Mouse (Mus musculus) granulocyte monocyte progenitor cell, adult 5-6 weeks (primary cell): ENCODE measurements around the gene Tnnc2. TPM values are rescaled to one million over a fixed set of nuclear protein-coding genes. Genes with fewer than 3 reads are reported as not detected.

Experiments used
- ATAC-seq: replicated peaks from 2 replicates; pipeline ENCODE4 v1.8.0; 2016; ENCODE audit warnings: mild to moderate bottlenecking, moderate TSS enrichment, inconsistent platforms; ENCODE audit not compliant: poor library complexity, severe bottlenecking
- total RNA-seq, 2 experiments: library from RNA; stranded (forward) in 1 of 2; stranded (reverse) in 1 of 2; fragments of 200-712, 200-1000 nt in 1 of 2; fragments of >200 nt in 1 of 2; fragmentation: Nextera tagmentation in 1 of 2; gene quantifications; 2 replicates each; pipeline ENCODE4 v1.2.3; 2014 to 2017

Tnnc2 gene
- total RNA-seq, 2 experiments from 2014 or later: not detected

DNA sequence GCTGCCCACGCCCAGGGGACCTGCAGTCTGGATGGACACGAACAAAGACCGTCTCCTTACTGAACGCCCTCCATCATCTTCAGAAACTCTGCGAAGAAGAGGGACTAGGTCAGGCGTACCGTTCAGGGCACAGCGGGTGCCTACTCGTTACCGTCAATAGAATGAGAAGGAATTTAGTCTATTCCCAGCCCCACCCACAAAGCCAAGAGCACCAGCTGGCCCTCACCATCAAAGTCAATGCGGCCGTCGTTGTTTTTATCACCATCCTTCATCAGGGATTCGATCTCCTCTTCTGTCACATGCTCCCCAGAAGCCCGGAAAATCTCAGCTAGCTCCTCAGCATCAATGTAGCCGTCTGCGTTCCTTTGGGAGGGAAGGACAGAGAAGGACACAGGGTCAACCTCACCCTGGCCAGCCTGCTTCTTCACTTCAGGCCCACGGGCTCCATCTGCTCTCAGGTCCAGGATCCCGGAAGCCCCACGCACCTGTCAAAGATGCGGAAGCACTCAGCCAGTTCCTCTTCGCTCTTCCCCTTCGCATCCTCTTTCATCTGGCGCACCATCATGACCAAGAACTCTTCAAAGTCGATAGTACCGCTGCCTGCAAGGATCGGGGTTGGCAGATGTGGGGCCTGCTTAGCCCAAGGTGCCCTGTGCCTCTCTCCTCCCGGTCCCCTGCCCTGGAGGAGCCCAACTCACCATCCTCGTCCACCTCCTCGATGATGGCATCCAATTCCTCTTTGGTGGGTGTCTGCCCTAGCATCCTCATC lies 2.3 kb downstream of the Tnnc2 start:
- no peak for ATAC-seq

DNA sequence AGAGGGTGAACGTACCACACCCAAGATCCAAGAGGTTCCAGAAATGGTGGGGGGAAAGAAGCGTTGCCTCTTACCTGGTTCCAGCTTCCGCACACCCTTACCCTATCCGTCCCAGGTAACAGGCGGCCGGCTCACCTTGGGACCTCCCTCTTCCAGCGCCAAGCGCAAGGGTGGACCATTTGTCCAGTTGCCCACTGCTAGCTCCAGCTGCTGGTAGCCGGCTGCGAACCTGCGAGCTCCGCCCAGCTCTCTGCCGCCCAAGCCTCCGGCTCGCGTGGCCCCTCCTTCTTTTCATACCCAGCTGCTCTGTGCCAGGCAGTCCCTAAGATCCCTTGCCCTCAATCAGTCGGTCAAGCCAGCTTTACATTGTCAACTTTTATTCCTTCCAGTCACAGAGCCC lies 3.0 kb downstream of the Tnnc2 start:
- ATAC-seq: no peak

DNA sequence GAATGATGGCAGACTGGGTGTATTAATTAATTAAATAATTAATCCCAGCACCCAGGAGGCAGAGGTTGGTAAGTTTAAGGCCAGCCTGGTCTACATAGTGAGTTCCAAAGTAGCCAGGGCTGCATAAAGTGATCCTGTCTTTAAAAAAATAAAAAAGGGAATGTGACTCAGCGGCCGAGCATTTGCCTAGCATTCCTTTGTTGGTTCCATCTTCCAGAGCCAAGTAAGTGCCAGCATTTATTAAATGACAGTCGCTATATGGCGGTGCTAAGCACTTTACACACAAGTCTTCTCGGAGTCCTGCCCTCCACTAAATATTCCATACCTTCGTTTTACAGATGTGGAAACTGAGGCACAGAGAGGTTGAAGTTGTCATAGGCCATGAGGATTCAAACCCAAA lies 3.6 kb downstream of the Tnnc2 start:
- ATAC-seq: no peak

GRCm38 (mm10) chr2:164773989-164774364 lies 5.8 kb downstream of the Tnnc2 start:
- no peak for ATAC-seq

- ATAC-seq: no peak
These were observed 6.4 kb downstream of the Tnnc2 start for GRCm38 (mm10) chr2:164773229-164773988.

DNA sequence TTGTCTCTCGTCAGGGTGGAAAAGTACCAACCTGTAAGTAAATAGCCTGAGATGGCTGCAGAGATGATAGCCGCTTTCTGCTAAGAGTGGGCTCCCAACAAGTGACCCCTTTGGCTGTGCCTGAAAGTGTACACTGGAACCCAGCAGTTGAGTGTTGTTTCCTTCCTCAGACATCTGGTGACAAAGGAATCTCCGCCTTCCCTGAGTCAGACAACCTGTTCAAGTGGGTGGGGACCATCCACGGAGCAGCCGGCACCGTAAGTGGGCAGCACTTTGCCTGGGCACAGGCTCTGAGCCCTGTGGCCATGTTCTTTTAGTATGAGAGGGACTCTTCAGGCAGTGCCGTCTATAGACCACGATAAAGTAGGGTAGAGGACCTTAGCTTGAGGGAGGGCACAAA lies 8.6 kb downstream of the Tnnc2 start:
- no peak for ATAC-seq

- ATAC-seq: peak; percentile 3; the same call in 1 of the 2 replicates
These were observed 9.5 kb downstream of the Tnnc2 start for GRCm38 (mm10) chr2:164770279-164770678.

- ATAC-seq: peak; percentile 97
These were observed 10.3 kb downstream of the Tnnc2 start, which contains the start of gene Ube2c for GRCm38 (mm10) chr2:164769258-164770037. Gene Ube2c, plus strand, starts transcription at chr2:164769898.

- no peak for ATAC-seq
These were observed 11.8 kb downstream of the Tnnc2 start for GRCm38 (mm10) chr2:164767812-164768540.

DNA sequence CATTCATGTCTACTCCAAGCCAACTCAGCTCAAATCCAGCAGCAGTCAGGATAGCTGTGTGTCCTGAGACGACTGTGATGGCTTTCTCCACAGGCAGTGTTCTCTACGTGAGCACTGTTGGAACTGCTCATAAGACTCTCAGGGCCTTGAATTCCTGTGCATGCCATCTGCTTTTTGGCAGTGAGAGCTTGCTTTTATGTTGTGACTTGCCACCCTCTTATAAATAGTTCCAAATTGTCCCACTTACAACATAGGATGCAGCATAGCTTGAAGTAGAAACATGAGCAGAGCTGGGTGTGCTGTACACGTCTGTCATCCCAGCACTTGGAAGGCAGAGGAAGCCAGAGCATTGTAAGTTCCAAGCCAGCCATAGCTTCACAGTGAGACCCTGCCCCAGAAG lies 13.9 kb downstream of the Tnnc2 start:
- no peak for ATAC-seq

- ATAC-seq: no peak
These were observed 17.2 kb downstream of the Tnnc2 start for GRCm38 (mm10) chr2:164762593-164762992.

DNA sequence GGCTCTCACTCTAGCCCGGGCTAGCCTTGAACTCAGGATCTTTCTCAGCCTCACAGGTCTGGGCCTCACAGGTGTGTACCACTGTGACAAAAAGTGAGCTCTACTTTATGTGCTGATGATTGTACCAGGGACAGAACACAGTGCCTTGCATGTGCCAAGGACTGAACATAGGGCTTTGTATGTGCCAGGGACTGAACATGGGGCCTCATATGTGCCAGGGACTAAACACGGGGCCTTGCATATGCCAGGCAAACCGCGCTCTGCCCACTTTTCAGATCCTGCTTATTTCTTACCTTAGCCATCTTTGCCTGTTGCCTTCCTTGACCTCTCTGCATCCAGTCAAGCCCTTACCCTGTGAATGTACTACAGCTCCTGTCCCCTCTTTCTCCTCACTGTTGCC lies 17.8 kb downstream of the Tnnc2 start:
- no peak for ATAC-seq

GRCm38 (mm10) chr2:164761502-164761901 lies 18.3 kb downstream of the Tnnc2 start:
- no peak for ATAC-seq

DNA sequence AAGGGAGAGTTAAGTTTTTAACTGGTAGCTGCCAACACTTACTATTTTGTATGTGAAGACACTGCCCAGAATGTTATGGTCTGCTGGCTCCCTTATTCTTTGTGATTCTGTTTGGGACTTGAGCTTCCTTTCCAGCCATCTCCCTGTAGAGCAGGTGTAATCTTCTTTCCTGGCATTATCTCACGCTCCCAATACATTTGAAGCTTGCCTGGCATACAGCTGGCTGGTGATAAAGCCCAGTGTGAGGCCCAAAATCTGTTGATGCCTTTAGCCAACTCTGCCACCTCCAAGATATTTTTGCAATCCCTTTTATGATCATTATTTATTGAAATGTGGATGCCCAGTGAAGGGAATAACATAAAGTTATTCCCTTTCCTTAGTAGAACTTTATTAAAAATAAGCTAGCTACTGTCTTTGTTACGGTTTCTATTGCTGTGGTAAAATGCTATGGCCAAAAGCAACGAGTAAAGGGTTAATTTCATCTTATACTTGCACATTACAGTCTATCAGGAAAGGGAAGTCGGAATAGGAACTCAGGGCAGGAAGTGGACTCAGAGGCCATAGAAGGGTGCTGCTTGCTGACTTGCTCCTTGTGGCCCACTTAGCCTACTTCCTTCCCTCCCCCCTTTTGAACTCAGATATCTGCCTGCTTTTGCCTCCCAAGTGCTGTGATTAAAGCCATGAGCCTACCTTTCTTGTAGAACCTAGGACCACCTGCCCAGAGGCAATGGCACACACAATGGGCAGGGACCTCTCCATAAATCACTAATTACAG lies 19.5 kb downstream of the Tnnc2 start:
- peak; percentile 61 for ATAC-seq

GRCm38 (mm10) chr2:164758692-164759091 lies 21.1 kb downstream of the Tnnc2 start:
- ATAC-seq: no peak

DNA sequence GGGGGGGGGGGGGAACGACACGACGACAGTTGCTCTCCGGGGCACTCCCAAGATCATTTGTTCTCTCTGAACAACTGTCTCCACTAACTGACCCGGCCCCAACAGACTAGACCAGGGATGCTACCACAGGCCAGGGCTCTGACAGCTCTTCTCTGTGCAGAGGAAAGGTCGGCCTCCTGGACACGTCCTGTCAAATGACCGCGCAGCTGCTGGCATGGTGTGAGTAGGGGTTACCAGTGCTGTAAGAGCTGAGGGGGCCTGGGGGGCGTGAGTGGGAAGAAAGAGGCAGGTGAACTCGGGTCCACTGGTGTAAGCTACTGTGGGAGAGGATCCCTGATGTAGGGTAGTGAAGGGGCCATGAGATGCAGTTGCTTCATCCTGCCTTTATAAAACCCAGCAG lies 21.9 kb downstream of the Tnnc2 start:
- no peak for ATAC-seq

DNA sequence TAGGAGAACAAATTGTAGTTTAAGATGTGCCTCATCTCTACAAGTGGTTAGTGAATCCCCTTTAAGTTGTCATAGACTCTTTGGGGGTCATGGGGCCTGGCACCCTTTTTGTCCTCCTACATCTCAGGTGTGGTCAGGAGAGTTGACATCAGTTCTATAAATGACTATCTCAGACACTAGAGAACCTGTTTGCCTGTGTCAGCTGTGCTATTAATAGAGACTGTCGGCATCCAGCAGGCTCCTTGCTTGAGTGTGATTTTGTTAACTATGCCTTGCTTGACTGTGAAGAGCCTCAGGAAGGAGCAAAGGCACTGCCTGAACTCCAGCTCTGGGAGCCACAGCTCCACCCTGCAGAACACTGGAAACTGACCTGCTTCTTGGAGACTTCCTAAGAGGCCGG lies 25.0 kb downstream of the Tnnc2 start:
- no peak for ATAC-seq

DNA sequence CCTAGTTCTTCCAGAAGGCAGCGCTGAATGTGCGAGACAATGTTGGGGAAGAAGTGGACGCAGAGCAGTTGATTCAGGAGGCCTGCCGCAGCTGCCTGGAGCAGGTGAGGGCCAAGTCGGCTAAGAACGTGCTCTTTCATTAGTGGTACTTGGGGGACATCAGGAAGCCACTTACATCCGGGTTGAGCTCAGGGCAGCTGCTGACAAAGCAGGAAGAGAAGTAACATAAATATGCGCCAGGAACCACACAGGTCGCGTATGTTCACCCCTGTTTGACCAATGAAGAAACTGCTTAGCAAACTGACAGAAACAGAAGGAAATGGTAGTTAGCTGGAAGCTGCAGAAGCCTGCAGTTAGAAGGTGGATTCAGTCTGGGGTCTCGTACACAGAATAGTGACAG lies 25.7 kb downstream of the Tnnc2 start:
- ATAC-seq: peak; percentile 55

GRCm38 (mm10) chr2:164752454-164752853 lies 27.3 kb downstream of the Tnnc2 start:
- ATAC-seq: no peak

DNA sequence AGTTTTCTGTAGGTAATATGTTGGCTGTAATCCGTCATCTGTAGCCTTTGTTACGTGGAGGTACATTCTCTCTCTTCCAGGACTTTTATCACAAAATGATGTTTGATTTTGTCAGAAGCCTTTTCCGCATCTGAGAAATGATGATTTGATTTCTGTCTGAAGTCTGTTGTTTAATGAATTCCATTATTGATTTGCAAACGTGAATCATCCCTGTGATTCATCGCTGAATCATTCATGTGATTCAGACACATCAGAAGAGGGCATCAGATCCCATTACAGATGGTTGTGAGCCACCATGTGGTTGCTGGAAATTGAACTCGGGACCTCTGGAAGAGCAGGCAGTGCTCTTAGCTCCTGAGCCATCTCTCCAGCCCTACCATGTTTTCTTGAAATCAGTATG lies 30.8 kb downstream of the Tnnc2 start:
- no peak for ATAC-seq
